Mouse (Mus musculus): ENCODE measurements around the gene Plcb2.

- no peak for TF ChIP-seq CTCF (IDR thresholded peaks at IDR 0.05; ENCODE audit: control insufficient read depth, insufficient read depth, low read length)
- TF ChIP-seq POLR2A (IDR thresholded peaks at IDR 0.05; ENCODE audit: borderline replicate concordance, control insufficient read depth, low read depth, low read length) = no peak
Observed at GRCm38 (mm10) chr2:118740341-118740740, 12.1 kb upstream of the Plcb2 start.

Data from bone marrow, adult 2 months (tissue).